Mouse (Mus musculus) megakaryocyte, adult 5-6 weeks (primary cell): ENCODE results near the gene Acer2. TPM values are rescaled to one million over a fixed set of nuclear protein-coding genes. Genes with fewer than 3 reads are reported as not detected.

ENCODE experiments used
- ATAC-seq: 2 replicates; pipeline ENCODE4 v1.8.0; 2016; ENCODE audit warnings: mild to moderate bottlenecking, inconsistent platforms; ENCODE audit not compliant: poor library complexity, severe bottlenecking
- total RNA-seq, 2 experiments: library from RNA; stranded (forward) in 1 of 2; stranded (reverse) in 1 of 2; fragments of 153-499, 151-499 nt in 1 of 2; fragments of 221-1000, 200-1000 nt in 1 of 2; gene quantifications; 2 replicates each; pipeline versions ENCODE4 v1.2.3 to v1.2.4; 2015 to 2017

Acer2 gene
- total RNA-seq, 2 experiments from 2014 or later: 0.07 to 0.15 TPM

GRCm38 (mm10) chr4:86948794-86949193, 74.6 kb downstream of the Acer2 start:
- ATAC-seq: no peak

- no peak for ATAC-seq
These were observed 79.3 kb downstream of the Acer2 start for GRCm38 (mm10) chr4:86953519-86953918.

GRCm38 (mm10) chr4:86955448-86955847, 81.3 kb downstream of the Acer2 start:
- ATAC-seq: no peak

- ATAC-seq: no peak
These were observed 83.6 kb downstream of the Acer2 start for GRCm38 (mm10) chr4:86957576-86958411.

GRCm38 (mm10) chr4:86977272-86977671, 103.1 kb downstream of the Acer2 start:
- no peak for ATAC-seq

Other genes with a start within 250 kb of the Acer2 start
- 124 and 127 TPM in 2 replicates for gene Plin2, start 204.3 kb upstream of the Acer2 start, total RNA-seq (2015)
- gene Plin2, start 204.3 kb upstream of the Acer2 start, total RNA-seq (2017): 187 and 216 TPM in 2 replicates
- 23.1 and 24.1 TPM in 2 replicates for gene Dennd4c, start 125.8 kb upstream of the Acer2 start, total RNA-seq (2015)
- gene Dennd4c, start 125.8 kb upstream of the Acer2 start, total RNA-seq (2017): 27.9 and 30.9 TPM in 2 replicates
- 2,501 and 2,579 TPM in 2 replicates for gene Rps6, start 17.0 kb upstream of the Acer2 start, total RNA-seq (2015)
- gene Rps6, start 17.0 kb upstream of the Acer2 start, total RNA-seq (2017): 983 and 1,093 TPM in 2 replicates